Mouse (Mus musculus) 3T3-L1 (cell line): ENCODE results near the gene Uqcr11.

Experiments used
- DNase-seq: peaks from one replicate; pipeline ENCODE4 v3.0.0-alpha.2; 2015; ENCODE audit warnings: low read depth, low spot score

Uqcr11 gene

GRCm38 (mm10) chr10:80376160-80376559 lies 30.5 kb downstream of the Uqcr11 start:
- DNase-seq: peak; percentile 96

- DNase-seq: peak; percentile 77
Observed at GRCm38 (mm10) chr10:80374063-80374462, 32.6 kb downstream of the Uqcr11 start.

DNA sequence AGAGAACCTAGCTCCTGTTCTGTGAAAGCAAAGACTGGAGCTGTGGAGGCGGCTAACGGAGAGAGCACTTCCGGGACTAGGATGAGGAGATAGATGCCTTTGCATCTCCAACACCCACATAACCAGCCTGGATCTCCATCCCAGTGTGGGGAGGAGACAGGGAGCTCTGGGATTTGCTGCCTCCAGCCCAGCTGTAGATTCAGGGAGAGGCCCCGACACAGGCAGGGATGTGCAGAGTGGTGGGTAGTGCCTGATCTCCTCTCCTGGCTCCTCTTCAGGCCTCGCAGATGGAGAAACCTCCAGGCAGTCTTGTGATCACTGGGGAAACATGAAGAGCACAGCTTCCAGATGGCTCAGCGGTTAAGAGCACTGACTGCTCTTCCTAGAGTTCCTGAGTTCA lies 33.9 kb downstream of the Uqcr11 start:
- no peak for DNase-seq

- DNase-seq: no peak
Observed at GRCm38 (mm10) chr10:80371983-80372382, 34.6 kb downstream of the Uqcr11 start.

DNA sequence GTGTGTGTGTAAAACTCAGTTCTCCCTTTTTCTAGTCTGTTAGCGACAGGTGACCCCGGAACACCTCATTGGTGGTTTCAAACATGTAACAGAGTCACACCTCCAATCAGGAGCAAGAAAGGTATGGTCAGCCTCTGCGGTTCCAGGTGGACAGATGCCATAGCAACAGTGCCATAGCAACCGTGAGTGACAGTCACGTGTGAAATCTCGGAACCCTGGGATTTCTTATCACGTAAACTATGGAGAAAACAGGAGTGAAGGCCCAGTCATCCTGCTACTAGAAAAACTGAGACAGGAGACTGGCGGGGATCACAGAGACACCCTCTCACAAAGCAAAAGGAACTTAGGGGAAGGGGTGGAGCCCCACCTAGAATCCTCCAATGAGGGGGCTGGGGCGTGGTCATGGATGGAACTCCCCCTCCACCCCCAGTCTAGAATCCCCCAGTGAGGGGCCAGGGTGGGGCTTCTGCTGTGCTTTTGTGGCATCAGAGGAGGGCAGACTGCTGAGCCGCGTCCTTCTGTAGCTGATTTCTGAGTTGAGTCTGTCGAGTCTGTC lies 35.1 kb downstream of the Uqcr11 start:
- DNase-seq: no peak

DNA sequence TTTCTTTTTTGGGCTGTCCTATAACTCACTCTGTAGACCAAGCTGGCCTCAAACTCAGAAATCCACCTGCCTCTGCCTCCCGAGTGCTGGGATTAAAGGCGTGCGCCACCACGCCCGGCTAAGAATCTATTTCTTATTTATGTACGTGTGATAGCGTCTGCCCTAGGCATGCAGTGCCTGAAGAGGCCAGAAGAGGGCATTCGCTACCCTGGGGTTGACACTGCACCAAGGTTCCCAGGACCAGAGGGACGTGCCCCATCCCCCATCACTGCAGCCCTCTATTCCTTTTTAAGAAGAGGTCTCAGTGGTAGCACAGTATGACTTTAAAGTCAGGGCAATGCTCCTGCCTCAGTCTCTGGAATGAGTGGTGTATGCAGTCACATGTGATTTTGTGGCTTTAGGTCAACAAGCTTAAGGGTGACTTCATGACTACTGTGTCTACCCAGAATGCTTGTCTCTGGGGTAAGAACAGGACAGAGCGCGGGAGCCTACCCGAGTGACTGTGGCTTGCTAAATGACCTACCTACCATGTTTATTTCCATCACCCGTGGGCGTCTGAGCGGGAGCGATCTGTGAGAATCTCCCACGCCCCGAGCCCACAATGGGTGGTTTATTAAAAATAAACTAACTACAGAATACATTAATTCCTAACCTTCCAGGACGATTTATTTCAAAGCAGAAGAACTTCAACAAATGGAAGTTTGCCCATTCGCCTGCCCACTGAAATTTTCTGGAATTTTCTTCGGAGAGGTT lies 36.5 kb downstream of the Uqcr11 start:
- DNase-seq: no peak

GRCm38 (mm10) chr10:80368392-80368791 lies 38.2 kb downstream of the Uqcr11 start:
- peak; percentile 56 for DNase-seq

DNA sequence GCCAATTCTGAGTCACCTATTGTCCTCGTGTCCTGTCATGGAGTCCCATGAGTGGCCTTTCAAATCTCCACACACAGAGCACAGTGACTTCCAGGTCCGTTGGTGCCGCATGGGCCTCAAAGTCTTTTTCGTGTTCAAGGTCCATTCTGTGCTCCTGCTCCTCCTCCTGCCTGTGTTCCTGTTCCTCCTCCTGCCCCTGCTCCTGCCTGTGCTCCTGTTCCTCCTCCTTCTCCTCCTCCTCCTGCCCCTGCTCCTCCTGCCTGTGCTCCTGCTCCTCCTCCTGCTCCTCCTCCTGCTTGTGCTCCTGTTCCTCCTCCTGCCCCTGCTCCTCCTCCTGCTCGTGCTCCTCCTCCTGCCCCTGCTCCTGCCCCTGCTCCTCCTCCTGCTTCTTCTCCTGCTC lies 38.7 kb downstream of the Uqcr11 start:
- DNase-seq: no peak

GRCm38 (mm10) chr10:80365736-80366135 lies 40.9 kb downstream of the Uqcr11 start:
- DNase-seq: peak; percentile 83

GRCm38 (mm10) chr10:80363734-80364133 lies 42.9 kb downstream of the Uqcr11 start:
- DNase-seq: no peak

GRCm38 (mm10) chr10:80357994-80358639 lies 48.5 kb downstream of the Uqcr11 start:
- no peak for DNase-seq

GRCm38 (mm10) chr10:80357336-80357735 lies 49.3 kb downstream of the Uqcr11 start:
- no peak for DNase-seq

GRCm38 (mm10) chr10:80356737-80357136 lies 49.9 kb downstream of the Uqcr11 start:
- DNase-seq: no peak

- DNase-seq: no peak
Observed at GRCm38 (mm10) chr10:80356001-80356682, 50.5 kb downstream of the Uqcr11 start, which contains the start of gene Plk5. Plk5 (plus strand) TSS chr10:80356459.

DNA sequence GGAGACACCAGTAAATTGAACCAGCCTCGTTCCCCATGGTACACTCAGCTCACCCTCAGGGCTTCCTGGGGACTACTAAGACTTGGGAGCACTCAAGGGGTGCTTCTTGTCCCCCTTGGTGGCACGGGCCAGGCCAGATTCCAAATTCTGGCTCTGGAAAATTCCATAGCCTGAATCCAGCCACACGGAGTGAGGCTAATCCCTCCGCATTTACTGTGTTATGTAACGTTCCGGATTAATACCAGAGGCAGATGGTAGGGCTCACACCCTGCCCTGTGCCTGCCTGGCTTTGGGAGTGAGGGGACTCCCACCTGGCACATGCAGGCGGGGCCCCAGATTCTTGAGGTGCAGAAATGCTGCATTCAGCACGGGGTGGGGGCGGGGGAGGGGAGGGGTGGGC lies 51.2 kb downstream of the Uqcr11 start:
- DNase-seq: no peak
